ENCODE assay signal across 9 mouse cellular contexts in genomic region chr6:22019637-22020036, GRCm38 (mm10). TPM values are rescaled to one million over a fixed set of nuclear protein-coding genes. Genes with fewer than 3 reads are reported as not detected.
DNase-seq lines count a peak whose midpoint lies in the region; ATAC-seq and TF ChIP-seq lines count a peak whose summit lies in the region.
"Had no signal": no experiment of that assay in that cellular context is flagged by ENCODE, and none has a peak within 500 bp of the region (broad histone marks: within the 10 kb centered on the region; RNA-seq: fewer than 3 reads in every experiment).

No protein-coding gene starts in this region.

- intact Hi-C loops in heart, postnatal 36 days (cut with DNase I): no loop called here

- H3K4me3 ChIP-seq in liver, embryonic 12.5 days: no peak overlapping the region
- H3K4me3 ChIP-seq in liver, postnatal 0 days (ENCODE audit: low read depth, low read length): no peak overlapping the region
- H3K4me3 ChIP-seq in embryonic facial prominence, embryonic 15.5 days (replicated peaks): no peak overlapping the region
- H3K4me3 ChIP-seq in megakaryocyte, embryonic 14.5 days (replicated peaks): peak overlapping the region; percentile 72

- no peaks in the 10 kb centered on the region for H3K9me3 ChIP-seq in liver, embryonic 12.5 days (replicated peaks)
- H3K9me3 ChIP-seq in liver, postnatal 0 days (ENCODE audit: low read length): no peaks in the 10 kb centered on the region
- H3K9me3 ChIP-seq in embryonic facial prominence, embryonic 15.5 days (replicated peaks): no peaks in the 10 kb centered on the region
- H3K9me3 ChIP-seq in megakaryocyte, embryonic 14.5 days: no peaks in the 10 kb centered on the region

- no peak overlapping the region for H3K27ac ChIP-seq in liver, embryonic 12.5 days
- no peak overlapping the region for H3K27ac ChIP-seq in liver, postnatal 0 days (ENCODE audit: low read depth)
- H3K27ac ChIP-seq in embryonic facial prominence, embryonic 15.5 days (replicated peaks): peak overlapping the region; percentile 48
- H3K27ac ChIP-seq: kidney, postnatal 0 days had no signal

- 29% methylated on average over 10 of the region's 10 CpGs for WGBS in liver, embryonic 12.5 days (ENCODE audit: insufficient replicate concordance)
- WGBS in liver, postnatal 0 days (ENCODE audit: insufficient replicate concordance): 34% methylated on average over 10 of the region's 10 CpGs
- WGBS in embryonic facial prominence, embryonic 15.5 days: 27% methylated on average over 10 of the region's 10 CpGs

- no peak for TF ChIP-seq CTCF in liver, postnatal 0 days (IDR thresholded peaks at IDR 0.05; ENCODE audit: low read depth)

- H3K9ac ChIP-seq in liver, embryonic 12.5 days: no peak overlapping the region
- H3K9ac ChIP-seq in liver, postnatal 0 days (replicated peaks): no peak overlapping the region
- H3K9ac ChIP-seq in embryonic facial prominence, embryonic 15.5 days: no peak overlapping the region

- TF ChIP-seq EP300 in liver, postnatal 0 days (IDR thresholded peaks at IDR 0.05; ENCODE audit: low read depth): no peak

- H3K4me2 ChIP-seq in liver, embryonic 12.5 days: no peak overlapping the region
- no peak overlapping the region for H3K4me2 ChIP-seq in liver, postnatal 0 days (ENCODE audit: low read depth, low read length)
- no peak overlapping the region for H3K4me2 ChIP-seq in embryonic facial prominence, embryonic 15.5 days (replicated peaks)

- H3K27me3 ChIP-seq in liver, embryonic 12.5 days (replicated peaks): no peaks in the 10 kb centered on the region
- H3K27me3 ChIP-seq in liver, postnatal 0 days (ENCODE audit: insufficient read depth, low read length): no peaks in the 10 kb centered on the region
- no peaks in the 10 kb centered on the region for H3K27me3 ChIP-seq in embryonic facial prominence, embryonic 15.5 days
- no peaks in the 10 kb centered on the region for H3K27me3 ChIP-seq in megakaryocyte, embryonic 14.5 days (replicated peaks)

- ATAC-seq in liver, embryonic 12.5 days: 0 out of 2 replicates have a peak, but pooled peaks have one; percentile 35
- no peak for ATAC-seq in liver, postnatal 0 days
- ATAC-seq in embryonic facial prominence, embryonic 15.5 days (ENCODE audit: insufficient number of reproducible peaks, low FRiP score, low TSS enrichment, low read depth): no peak

- DNase-seq in liver, postnatal 0 days: no peak
- DNase-seq in heart, postnatal 36 days: peak; percentile 45 to 53
- no peak for DNase-seq in thymus, postnatal 25 days
- DNase-seq in cerebellum, postnatal 14 days: no peak
- DNase-seq: left cerebral cortex, postnatal 4 days had no signal

- H3K36me3 ChIP-seq in liver, embryonic 12.5 days: no peaks in the 10 kb centered on the region
- H3K36me3 ChIP-seq in liver, postnatal 0 days (replicated peaks; ENCODE audit: insufficient read depth, low read length): no peaks in the 10 kb centered on the region
- no peaks in the 10 kb centered on the region for H3K36me3 ChIP-seq in embryonic facial prominence, embryonic 15.5 days
- no peaks in the 10 kb centered on the region for H3K36me3 ChIP-seq in megakaryocyte, embryonic 14.5 days (replicated peaks; ENCODE audit: low read length)

- no peaks in the 10 kb centered on the region for H3K4me1 ChIP-seq in liver, embryonic 12.5 days
- 0 out of 2 replicates have a peak, but pooled peaks cover 4% of the 10 kb centered on the region for H3K4me1 ChIP-seq in liver, postnatal 0 days (ENCODE audit: insufficient read depth)
- H3K4me1 ChIP-seq in embryonic facial prominence, embryonic 15.5 days: peaks cover 21% of the 10 kb centered on the region
- H3K4me1 ChIP-seq in megakaryocyte, embryonic 14.5 days: peaks cover 36% of the 10 kb centered on the region

RNA-seq across cellular contexts. Expression of gene Cped1, which starts 33.9 kb away (rescaled TPM):
- 3.6 and 4.1 TPM in 2 replicates for polyA plus RNA-seq in liver, embryonic 12.5 days (2016; fragmentation: Nextera tagmentation; extraction: Ambion mirVana)
- polyA plus RNA-seq in liver, postnatal 0 days (2015; fragmentation: Nextera tagmentation; extraction: Ambion mirVana): 8.2 and 8.9 TPM in 2 replicates
- polyA plus RNA-seq in embryonic facial prominence, embryonic 15.5 days (2015; fragmentation: Nextera tagmentation; extraction: Ambion mirVana): 28.5 and 30.3 TPM in 2 replicates
- 10 to 100 TPM; 22.1 to 22.2 TPM for total RNA-seq in heart, postnatal 36 days (2021)
- polyA plus RNA-seq in megakaryocyte, embryonic 14.5 days (2012; ENCODE audit: insufficient read depth, low replicate concordance): 0.17 TPM in 1 of 2 replicates, not detected in the other

Comparison
In these comparisons a context has a peak if more than half of its experiments do, and no peak if none do; other contexts are left out.
1. DNase-seq: peak in heart, postnatal 36 days (2 of 2); none in liver, postnatal 0 days (single experiment), thymus, postnatal 25 days (single experiment) and cerebellum, postnatal 14 days (0 of 2).